Mouse (Mus musculus): ENCODE measurements around the gene Bok.
"Not testable (repeated sequence)": the region's sequence is repeated elsewhere in the genome, so short reads cannot be mapped to it uniquely, and the experiment has no call there.

Gene Bok

DNA sequence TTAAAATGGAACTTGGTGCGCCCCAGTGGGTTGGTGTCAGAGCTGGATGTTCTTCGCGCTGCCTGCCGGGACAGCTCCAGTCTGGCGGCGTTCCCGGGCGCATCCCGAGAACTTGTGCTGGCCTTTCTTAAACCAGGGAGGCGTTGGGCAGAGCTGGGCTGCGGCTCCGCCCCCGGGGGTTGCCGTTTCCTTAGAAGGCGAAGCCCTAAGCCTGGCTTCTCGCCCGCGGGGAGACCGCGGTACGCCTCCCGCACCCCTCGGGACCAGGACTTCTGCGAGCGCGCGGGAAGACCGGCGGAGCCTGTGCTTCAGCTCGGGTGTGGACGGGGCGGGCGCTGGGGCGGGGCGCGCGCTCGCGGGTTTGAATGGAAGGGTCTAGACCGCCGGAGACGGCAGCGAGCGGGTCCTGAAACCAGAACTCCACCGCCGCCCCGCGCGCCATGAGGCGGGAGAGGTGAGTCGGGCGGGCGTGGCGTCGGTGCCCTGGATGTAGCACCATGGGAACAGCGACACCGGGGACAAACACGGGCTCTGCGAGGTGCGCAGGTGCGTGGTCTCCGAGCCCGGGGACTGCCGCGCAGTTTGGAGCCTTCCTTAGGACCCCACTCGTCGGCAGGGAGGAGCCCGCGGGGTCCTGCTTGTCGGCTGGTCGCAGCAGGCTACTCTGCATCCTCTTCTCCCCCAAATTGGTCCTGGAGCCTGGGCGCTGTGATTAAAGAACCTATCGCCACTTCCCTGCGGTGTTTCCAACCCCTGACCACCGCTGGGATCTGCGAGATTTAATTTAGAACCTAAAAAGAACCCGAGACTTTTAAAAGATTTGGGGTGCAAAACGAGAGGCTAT is at the start of gene Bok:
Bok (plus strand) TSS at position 260 of the 844 bp plus-strand sequence.
- in situ Hi-C loops (cut with MboI; ENCODE audit: low sequenced_read_pairs): no loop called here

DNA sequence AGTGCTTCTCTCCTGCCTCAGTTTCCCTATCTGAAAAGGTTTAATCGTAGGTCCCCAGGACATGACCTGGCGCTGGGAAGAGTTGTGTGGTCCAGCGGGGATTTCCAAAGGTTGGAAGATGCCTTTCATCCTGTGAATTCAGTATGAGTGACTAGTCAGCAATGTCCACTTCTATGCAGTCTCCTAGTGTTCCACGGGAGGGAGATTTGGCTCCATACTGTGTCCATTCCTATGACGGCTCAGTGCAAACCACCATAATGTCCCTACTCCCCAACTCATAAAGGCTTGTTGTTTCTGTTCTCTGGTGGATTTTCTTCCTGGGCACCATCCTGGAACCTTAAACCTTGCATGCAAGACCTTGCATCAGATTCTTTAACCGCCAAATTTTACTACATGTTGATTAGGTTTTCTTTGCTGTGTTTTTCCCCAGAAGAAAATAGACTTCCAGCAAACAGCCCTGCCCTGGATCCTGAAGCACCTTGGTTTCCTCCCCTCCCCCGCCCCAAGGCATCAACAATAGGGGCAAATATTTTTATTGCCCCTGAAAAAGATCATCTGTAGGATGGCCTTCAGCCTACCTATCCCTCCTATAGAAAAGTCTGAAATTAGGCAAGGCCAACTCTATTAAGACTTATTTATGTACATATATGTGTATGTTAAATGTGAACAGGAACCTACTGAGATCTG is 49.1 kb upstream of the Bok start:
- in situ Hi-C loops (cut with MboI; ENCODE audit: low sequenced_read_pairs): no loop called here

- in situ Hi-C loops (cut with MboI; ENCODE audit: low sequenced_read_pairs): no loop called here
Observed at GRCm38 (mm10) chr1:93641978-93642377, 43.5 kb upstream of the Bok start.

DNA sequence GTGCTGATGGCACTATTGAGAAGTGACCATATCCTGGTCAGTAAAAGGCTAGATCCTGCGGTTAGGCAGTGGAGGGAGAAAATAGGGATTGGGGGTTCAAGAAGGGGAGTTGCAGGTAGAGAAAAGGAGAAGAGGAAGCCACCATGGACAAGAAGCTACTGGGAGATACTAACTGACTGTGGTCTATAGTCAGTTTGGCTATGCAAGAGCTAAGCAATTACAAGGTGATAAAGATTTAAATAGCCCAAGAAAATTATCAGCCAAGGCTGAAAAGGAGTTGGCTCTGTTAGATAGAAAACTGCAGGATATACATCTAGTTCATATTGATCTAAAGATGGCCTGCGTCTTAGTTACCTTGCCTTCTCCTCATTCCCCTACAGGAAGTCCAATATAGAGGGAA is 42.8 kb upstream of the Bok start:
- in situ Hi-C loops (cut with MboI; ENCODE audit: low sequenced_read_pairs): no loop called here

DNA sequence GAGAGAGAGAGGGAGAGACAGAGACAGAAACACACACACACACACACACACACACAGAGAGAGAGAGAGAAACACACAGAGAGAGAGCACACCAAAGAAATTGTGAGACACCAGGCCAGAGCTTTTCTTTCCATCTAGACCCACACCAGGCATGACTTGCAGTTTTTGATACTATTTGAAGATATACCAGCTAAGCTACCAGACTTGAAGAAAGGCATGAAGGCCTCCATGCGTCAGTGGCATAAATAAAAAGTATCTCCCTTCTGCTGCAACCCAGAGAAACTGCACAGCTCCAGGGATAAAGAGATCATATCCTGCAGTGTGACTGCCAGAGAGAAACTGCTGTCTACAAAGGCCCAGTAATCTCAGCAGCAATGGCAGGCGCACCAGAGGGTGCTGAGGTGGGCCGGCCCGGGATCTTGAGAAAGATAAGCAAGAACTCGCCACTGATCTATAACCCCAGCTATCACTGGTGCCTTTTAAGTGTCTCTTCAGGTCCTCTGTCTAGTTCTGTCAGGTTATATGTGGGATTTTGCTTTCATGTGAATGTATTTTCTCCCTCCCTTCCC is 35.8 kb upstream of the Bok start:
- in situ Hi-C loops (cut with MboI; ENCODE audit: low sequenced_read_pairs): no loop called here

- in situ Hi-C loops (cut with MboI; ENCODE audit: low sequenced_read_pairs): no loop called here
Observed at GRCm38 (mm10) chr1:93654275-93654674, 31.2 kb upstream of the Bok start.

DNA sequence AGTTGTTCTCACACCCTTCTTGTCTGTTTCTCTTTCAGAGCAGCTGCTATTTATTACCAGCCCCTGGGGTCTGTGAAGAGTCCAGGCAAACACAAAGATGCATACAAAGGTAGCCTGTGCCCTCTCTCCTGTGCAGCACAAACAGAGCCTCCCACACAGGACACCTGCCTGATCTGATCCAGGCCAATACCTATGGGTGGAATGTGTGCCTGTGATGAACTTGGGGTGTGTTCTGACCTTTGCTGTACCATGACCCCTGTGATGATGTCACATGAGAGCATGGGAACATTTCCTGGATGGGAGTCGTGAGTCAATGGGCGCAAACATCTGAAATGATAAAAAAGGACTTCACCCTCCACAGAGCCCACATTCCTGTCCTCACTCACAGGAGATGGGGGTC is 30.7 kb upstream of the Bok start:
- in situ Hi-C loops (cut with MboI; ENCODE audit: low sequenced_read_pairs): no loop called here

- in situ Hi-C loops (cut with MboI; ENCODE audit: low sequenced_read_pairs): no loop called here
Observed at GRCm38 (mm10) chr1:93656325-93657024, 29.0 kb upstream of the Bok start.

- in situ Hi-C loops (cut with MboI; ENCODE audit: low sequenced_read_pairs): no loop called here
Observed at GRCm38 (mm10) chr1:93657025-93657360, 28.5 kb upstream of the Bok start.

DNA sequence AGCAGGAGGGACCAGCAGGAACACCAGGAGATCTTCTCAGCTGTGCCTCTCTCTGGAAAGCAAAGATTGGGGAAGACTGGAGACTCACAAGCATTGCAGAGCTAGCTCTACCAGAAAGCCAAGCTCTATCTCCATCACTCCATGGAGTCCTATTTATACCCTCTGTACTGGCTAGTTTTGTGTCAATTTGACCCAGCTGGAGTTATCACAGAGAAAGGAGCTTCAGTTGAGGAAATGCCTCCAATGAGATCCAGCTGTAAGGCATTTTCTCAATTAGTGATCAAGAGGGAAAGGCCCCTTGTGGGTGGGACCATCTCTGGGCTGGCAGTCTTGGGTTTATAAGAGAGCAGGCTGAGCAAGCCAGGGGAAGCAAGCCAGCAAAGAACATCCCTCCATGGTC is 26.9 kb upstream of the Bok start, which contains the start of gene Stk25:
Stk25 (minus strand) TSS at position 101 of the 400 bp plus-strand sequence.
- in situ Hi-C loops (cut with MboI; ENCODE audit: low sequenced_read_pairs): not testable (repeated sequence)

GRCm38 (mm10) chr1:93667760-93668400 is 17.6 kb upstream of the Bok start:
- in situ Hi-C loops (cut with MboI; ENCODE audit: low sequenced_read_pairs): no loop called here

DNA sequence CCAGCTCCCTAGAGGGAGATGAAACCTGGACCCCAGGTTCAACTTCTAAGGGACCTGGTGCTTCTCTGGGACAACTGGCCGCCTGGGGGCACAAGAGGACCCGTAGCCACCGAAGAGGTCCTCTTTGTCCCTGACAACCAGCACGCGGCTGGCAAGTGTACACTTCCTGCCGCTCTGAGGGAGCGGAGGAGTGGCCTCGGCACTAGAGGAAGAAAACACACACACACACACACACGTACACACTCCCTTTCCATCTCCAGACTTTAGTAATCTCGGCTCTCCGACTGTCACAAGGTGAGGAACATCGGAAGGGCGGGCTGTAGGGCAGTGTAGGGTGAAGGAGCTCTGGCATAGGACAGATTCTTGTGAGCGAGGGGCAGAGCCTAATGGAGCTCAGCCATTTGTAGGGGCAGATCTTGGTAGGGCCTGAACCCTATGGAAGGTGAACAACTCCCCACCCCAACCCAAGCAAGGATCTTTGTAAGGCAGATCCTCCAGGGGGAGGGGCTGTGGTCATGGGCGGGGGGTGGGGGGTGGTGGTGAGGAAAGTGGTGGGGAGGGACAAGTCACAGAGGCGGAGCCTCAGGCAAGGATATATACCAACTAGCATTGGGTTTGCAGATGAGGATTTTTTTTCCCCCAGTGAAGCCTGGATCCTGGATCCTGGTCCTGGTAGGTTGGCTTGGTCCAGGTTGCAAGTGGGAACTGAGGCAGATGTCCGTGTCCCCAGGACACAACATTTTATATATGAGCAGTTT is 16.5 kb upstream of the Bok start:
- in situ Hi-C loops (cut with MboI; ENCODE audit: low sequenced_read_pairs): no loop called here

DNA sequence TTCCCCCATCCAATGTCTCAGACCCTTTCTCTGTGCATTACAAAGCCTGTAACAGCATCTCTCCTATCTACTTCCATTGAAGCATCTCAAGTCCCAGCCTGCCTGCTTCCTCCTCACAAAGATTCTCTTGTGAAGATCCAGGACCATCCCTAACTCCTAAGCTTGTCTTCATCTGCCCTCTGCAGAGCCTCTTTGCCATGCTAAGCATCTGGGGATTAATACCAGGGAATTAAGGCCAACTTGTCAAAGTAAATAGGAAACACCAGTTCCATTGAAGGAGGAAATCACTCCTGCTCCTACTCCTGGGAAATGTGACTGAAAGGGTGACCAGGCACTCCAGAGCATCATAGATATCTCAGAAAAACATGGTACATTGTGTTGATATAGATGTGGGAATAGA is 15.5 kb upstream of the Bok start:
- in situ Hi-C loops (cut with MboI; ENCODE audit: low sequenced_read_pairs): no loop called here

- in situ Hi-C loops (cut with MboI; ENCODE audit: low sequenced_read_pairs): no loop called here
Observed at GRCm38 (mm10) chr1:93672682-93673081, 12.8 kb upstream of the Bok start.

DNA sequence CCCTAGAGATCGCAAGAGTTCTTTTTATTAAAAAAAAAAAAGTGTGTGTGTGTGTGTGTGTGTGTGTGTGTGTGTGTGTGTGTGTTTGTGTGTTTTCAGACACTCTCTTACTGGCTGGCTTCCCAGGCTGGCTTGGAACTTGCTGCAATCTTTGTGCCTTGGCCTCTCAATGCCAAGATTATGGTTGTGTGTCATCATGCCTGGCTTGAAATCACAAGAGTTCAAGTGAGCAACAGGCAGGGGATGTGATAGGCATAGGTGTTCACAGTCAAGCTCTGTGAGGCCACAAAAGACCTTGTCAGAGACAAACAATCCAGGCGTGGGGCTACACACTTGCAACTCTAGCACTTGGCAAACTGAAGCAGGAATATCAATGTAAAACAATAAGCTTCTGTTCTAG is 7.1 kb upstream of the Bok start:
- in situ Hi-C loops (cut with MboI; ENCODE audit: low sequenced_read_pairs): no loop called here

- in situ Hi-C loops (cut with MboI; ENCODE audit: low sequenced_read_pairs): no loop called here
Observed at GRCm38 (mm10) chr1:93679889-93680568, 5.4 kb upstream of the Bok start.

- in situ Hi-C loops (cut with MboI; ENCODE audit: low sequenced_read_pairs): no loop called here
Observed at GRCm38 (mm10) chr1:93686245-93686960, 943 bp downstream of the Bok start.

DNA sequence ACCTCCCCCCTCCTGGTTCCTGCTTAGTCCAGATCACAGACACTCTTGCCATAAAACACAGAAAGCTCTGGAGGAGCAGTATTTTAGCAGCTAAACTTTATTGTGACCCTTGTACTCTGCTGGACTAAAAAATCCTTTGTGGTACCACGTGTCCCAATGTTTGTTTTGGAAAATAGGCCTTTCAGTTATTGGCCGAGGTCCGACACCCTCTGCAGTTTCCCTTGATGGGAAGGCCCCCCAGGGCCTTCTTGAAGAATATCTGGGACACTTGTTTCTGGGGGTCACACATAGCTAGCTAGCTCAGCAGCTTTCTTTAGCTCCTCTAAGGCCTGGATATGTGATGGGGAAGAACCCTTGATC is 1.5 kb downstream of the Bok start:
- in situ Hi-C loops (cut with MboI; ENCODE audit: low sequenced_read_pairs): no loop called here

GRCm38 (mm10) chr1:93688154-93688553 is 2.7 kb downstream of the Bok start:
- in situ Hi-C loops (cut with MboI; ENCODE audit: low sequenced_read_pairs): no loop called here

Data from CH12F3 (cell line).